Mouse (Mus musculus) CH12.LX (cell line): ENCODE results near the gene Cd3d. TPM values are rescaled to one million over a fixed set of nuclear protein-coding genes. Genes with fewer than 3 reads are reported as not detected.

ENCODE experiments used
- DNase-seq: peaks from one replicate; pipeline ENCODE4 v3.0.0-alpha.2; 2013; ENCODE audit errors: extremely low read depth
- H3K27ac ChIP-seq: 2 replicates; pipeline ENCODE4 v1.5.1; 2012; ENCODE audit warnings: low read depth, mild to moderate bottlenecking, control low read depth, moderate library complexity; ENCODE audit not compliant: insufficient read depth
- H3K27me3 ChIP-seq: replicated peaks from 2 replicates; pipeline ENCODE3; 2012; ENCODE audit warnings: inconsistent platforms
- H3K36me3 ChIP-seq, 2 experiments: replicated peaks in 1 of 2; 2 replicates each; pipeline versions ENCODE3 to v1.6.1; 2012; ENCODE audit warnings: inconsistent platforms in 1 of 2, low read length in 1 of 2, mild to moderate bottlenecking in 1 of 2, mixed read lengths in 1 of 2, moderate library complexity in 1 of 2; ENCODE audit not compliant: control insufficient read depth in 1 of 2, insufficient read depth in 1 of 2
- H3K4me1 ChIP-seq, 2 experiments: 2 replicates each; pipeline ENCODE4 v1.6.1; 2012; ENCODE audit warnings: inconsistent platforms in 1 of 2, moderate library complexity in 1 of 2; ENCODE audit not compliant: insufficient read depth in 2 of 2, control insufficient read depth in 1 of 2
- H3K4me2 ChIP-seq: 2 replicates; pipeline ENCODE4 v1.6.1; 2012; ENCODE audit warnings: low read depth, mild to moderate bottlenecking, control low read depth; ENCODE audit not compliant: poor library complexity, insufficient read depth, severe bottlenecking
- H3K4me3 ChIP-seq, 3 experiments: fragments of 150-350 bp in 1 of 3; sonication (generic) in 1 of 3; replicated peaks in 1 of 3; 2 replicates each; pipeline versions ENCODE3 to v1.5.1; 2011 to 2012; ENCODE audit warnings: low read depth in 2 of 3, low read length in 2 of 3, mild to moderate bottlenecking in 2 of 3, moderate library complexity in 2 of 3, control low read depth in 1 of 3, improper control_type of control experiment in 1 of 3, inconsistent platforms in 1 of 3, mixed read lengths in 1 of 3; ENCODE audit not compliant: poor library complexity in 1 of 3
- H3K79me2 ChIP-seq: replicated peaks from 2 replicates; pipeline ENCODE4 v1.6.1; 2012; ENCODE audit warnings: mild to moderate bottlenecking, moderate library complexity; ENCODE audit not compliant: control insufficient read depth, poor library complexity, insufficient read depth, severe bottlenecking; ENCODE audit errors: extremely low read depth
- H3K9ac ChIP-seq: 2 replicates; pipeline ENCODE4 v1.6.1; 2012; ENCODE audit warnings: low read depth, mild to moderate bottlenecking, control low read depth, moderate library complexity; ENCODE audit not compliant: insufficient read depth
- H3K9me3 ChIP-seq: replicated peaks from 2 replicates; pipeline ENCODE3; 2012; ENCODE audit warnings: low read length, inconsistent platforms, mixed read lengths
- CHD1 ChIP-seq: IDR thresholded peaks from 2 replicates; pipeline ENCODE4 v1.6.1; 2012; ENCODE audit warnings: low read depth, low read length, improper control_type of control experiment, inconsistent platforms
- CHD2 ChIP-seq: IDR thresholded peaks from 2 replicates; pipeline ENCODE4 v1.6.1; 2011; ENCODE audit warnings: low read length, improper control_type of control experiment
- ELF1 ChIP-seq: IDR thresholded peaks from 2 replicates; pipeline ENCODE4 v1.6.1; 2014; ENCODE audit warnings: low read depth, mild to moderate bottlenecking, inconsistent platforms, low read length, improper control_type of control experiment
- GABPA ChIP-seq: IDR thresholded peaks from 2 replicates; pipeline ENCODE4 v1.6.1; 2012; ENCODE audit warnings: low read depth, low read length, improper control_type of control experiment, inconsistent platforms; ENCODE audit not compliant: insufficient replicate concordance
- HCFC1 ChIP-seq: IDR thresholded peaks from 2 replicates; pipeline ENCODE4 v1.6.1; 2012; ENCODE audit warnings: low read depth, mild to moderate bottlenecking, inconsistent platforms, low read length, improper control_type of control experiment
- IRF4 ChIP-seq: IDR thresholded peaks from 2 replicates; pipeline ENCODE4 v1.6.1; 2014; ENCODE audit warnings: low read depth, mild to moderate bottlenecking, inconsistent platforms, low read length, improper control_type of control experiment
- JUN ChIP-seq: IDR thresholded peaks from 2 replicates; pipeline ENCODE4 v1.6.1; 2011; ENCODE audit warnings: low read depth, mild to moderate bottlenecking, low read length, improper control_type of control experiment, moderate library complexity; ENCODE audit not compliant: insufficient read depth
- MAX ChIP-seq: IDR thresholded peaks from 2 replicates; pipeline ENCODE4 v1.6.1; 2011; ENCODE audit warnings: low read length, improper control_type of control experiment
- MAZ ChIP-seq: IDR thresholded peaks from 2 replicates; pipeline ENCODE4 v1.6.1; 2012; ENCODE audit warnings: low read depth, mild to moderate bottlenecking, inconsistent platforms, low read length, improper control_type of control experiment, moderate library complexity
- MEF2A ChIP-seq: IDR thresholded peaks from 2 replicates; pipeline ENCODE4 v1.6.1; 2014; ENCODE audit warnings: low read depth, mild to moderate bottlenecking, inconsistent platforms, low read length, improper control_type of control experiment, borderline replicate concordance
- MYC ChIP-seq: IDR thresholded peaks from 2 replicates; pipeline ENCODE4 v1.6.1; 2011; ENCODE audit warnings: low read depth, mild to moderate bottlenecking, improper control_type of control experiment, low read length
- NRF1 ChIP-seq: IDR thresholded peaks from 2 replicates; pipeline ENCODE4 v1.6.1; 2014; ENCODE audit warnings: low read depth, mild to moderate bottlenecking, inconsistent platforms, low read length, improper control_type of control experiment, moderate library complexity
- POLR2A ChIP-seq: IDR thresholded peaks from 2 replicates; pipeline ENCODE4 v1.6.1; 2011; ENCODE audit warnings: low read depth, mild to moderate bottlenecking, improper control_type of control experiment, low read length
- RCOR1 ChIP-seq: conservative IDR thresholded peaks from 2 replicates; pipeline ENCODE4 v1.6.1; 2012; ENCODE audit warnings: low read depth, mild to moderate bottlenecking, inconsistent platforms, low read length, improper control_type of control experiment
- SMC3 ChIP-seq: IDR thresholded peaks from 2 replicates; pipeline ENCODE4 v1.6.1; 2011; ENCODE audit warnings: low read depth, low read length, improper control_type of control experiment
- ZKSCAN1 ChIP-seq: IDR thresholded peaks from 2 replicates; pipeline ENCODE4 v1.6.1; 2012; ENCODE audit warnings: low read depth, inconsistent platforms, low read length, improper control_type of control experiment, borderline replicate concordance
- ZMIZ1 ChIP-seq: IDR thresholded peaks from 2 replicates; pipeline ENCODE4 v1.6.1; 2012; ENCODE audit warnings: low read depth, mild to moderate bottlenecking, inconsistent platforms, low read length, improper control_type of control experiment
- dilution Hi-C: fragments of 300-500 bp; cut with MboI; formaldehyde crosslinking; loops from 2 replicates; pipeline ENCODE4 v1.14.3; 2020; ENCODE audit warnings: low sequenced_read_pairs; ENCODE audit not compliant: extremely low pct_unique_long_range_greater_than_20kb, extremely low pct_ligation_motif_present
- in situ Hi-C: fragments of 300-500 bp; cut with MboI; formaldehyde crosslinking; loops from 3 replicates; pipeline ENCODE4 v1.14.3; 2019; ENCODE audit warnings: low sequenced_read_pairs, low pct_ligation_motif_present, low pct_unique_long_range_greater_than_20kb, mixed read lengths
- polyA plus RNA-seq: library from polyadenylated mRNA; unstranded; fragments of >175 nt; gene quantifications from 2 replicates; pipeline ENCODE4 v1.2.1, GENCODE M21; 2012; ENCODE audit warnings: low read depth; ENCODE audit not compliant: insufficient read length
- total RNA-seq, 2 experiments: library from RNA; depleted of rRNA; stranded (reverse); fragments of 300-350 nt in 1 of 2; fragments of >200 nt in 1 of 2; gene quantifications; 2 replicates each; pipeline ENCODE4 v1.2.3; 2012 to 2014

Cd3d gene
- total and polyA plus RNA-seq, 3 experiments = 0.27 to 5.5 (median 2.6) TPM

GRCm38 (mm10) chr9:44998138-44998537 is 16.6 kb downstream of the Cd3d start:
- TF ChIP-seq CHD1 = no peak
- TF ChIP-seq RCOR1 = no peak
- no peak for TF ChIP-seq MAX
- TF ChIP-seq ELF1 = no peak
- no peak for TF ChIP-seq IRF4
- TF ChIP-seq JUN = no peak
- TF ChIP-seq CHD2 = no peak
- TF ChIP-seq ZKSCAN1 = no peak
- no peak for TF ChIP-seq MAZ
- TF ChIP-seq NRF1 = no peak
- TF ChIP-seq HCFC1 = no peak
- TF ChIP-seq, all 38 proteins: peak for 0
- DNase-seq = no peak
- Histone ChIP-seq H3K79me2 (no peaks in the 10 kb centered on the region), H3K4me2 (no peak overlapping the region), H3K27ac (no peak overlapping the region), H3K9ac (no peak overlapping the region), H3K4me1 (peaks cover 7 to 16% of the 10 kb centered on the region in 2 experiments; a peak in 3 of 4 replicates), H3K4me3 (no peak overlapping the region), H3K27me3 (no peaks in the 10 kb centered on the region), H3K9me3 (no peaks in the 10 kb centered on the region), H3K36me3 (no peaks in the 10 kb centered on the region)
- dilution Hi-C loops (no loop called here), in situ Hi-C loops (no loop called here)

DNA sequence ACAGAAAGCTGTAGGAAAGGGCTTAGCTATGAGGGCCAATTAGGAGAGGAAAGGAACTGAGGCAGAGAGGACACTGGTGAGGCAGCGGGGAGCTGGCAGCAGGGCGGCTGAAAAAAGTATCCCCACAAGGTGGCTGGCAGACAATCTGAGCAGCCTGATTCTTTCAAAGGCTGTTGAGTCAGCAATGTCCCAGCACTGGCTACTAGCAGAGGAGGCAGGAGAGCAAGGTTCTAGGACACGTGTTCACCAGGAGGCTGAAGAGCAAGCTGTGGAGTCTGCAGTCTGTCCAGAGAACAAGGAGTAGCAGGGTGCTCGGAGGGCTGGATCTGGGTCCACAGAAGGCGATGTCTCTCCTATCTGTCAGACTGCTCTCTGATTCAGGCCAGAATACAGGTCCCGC is 17.6 kb downstream of the Cd3d start:
- no peaks in the 10 kb centered on the region for H3K27me3 ChIP-seq
- no peak overlapping the region for H3K9ac ChIP-seq
- no peaks in the 10 kb centered on the region for H3K9me3 ChIP-seq
- no peak overlapping the region for H3K27ac ChIP-seq
- no peak overlapping the region for H3K4me2 ChIP-seq
- TF ChIP-seq POLR2A = no peak
- TF ChIP-seq SMC3 = peak; percentile 14; the same call in 1 of the 2 replicates
- TF ChIP-seq, all 38 proteins: peak for 1
- H3K4me1 ChIP-seq = peaks cover 7 to 16% of the 10 kb centered on the region in 2 experiments; a peak in 3 of 4 replicates
- H3K4me3 ChIP-seq = no peak overlapping the region
- in situ Hi-C loops = no loop called here
- no peak for DNase-seq
- dilution Hi-C loops = no loop called here
- no peaks in the 10 kb centered on the region for H3K36me3 ChIP-seq
- H3K79me2 ChIP-seq = no peaks in the 10 kb centered on the region

DNA sequence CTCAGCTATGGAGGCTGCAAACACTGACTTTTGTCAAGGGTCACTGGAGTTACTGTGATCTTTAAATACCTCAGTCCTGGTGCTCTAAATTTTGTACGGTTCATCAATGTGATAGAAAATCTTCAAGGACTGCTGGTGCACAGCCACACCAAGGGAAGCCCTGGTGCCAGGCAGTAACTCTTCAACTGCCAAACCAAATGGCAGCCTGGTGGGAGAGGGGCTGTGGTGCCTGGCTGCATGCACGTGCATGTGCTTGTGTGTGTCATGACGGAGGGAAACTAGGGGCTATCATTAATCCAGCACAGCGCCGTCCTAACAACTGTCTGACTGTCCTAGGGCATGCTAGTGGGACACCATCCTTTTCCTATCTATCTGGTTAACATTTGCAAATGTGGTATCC is 18.2 kb downstream of the Cd3d start:
- no peak overlapping the region for H3K27ac ChIP-seq
- H3K79me2 ChIP-seq = no peaks in the 10 kb centered on the region
- H3K4me2 ChIP-seq = no peak overlapping the region
- no peak for DNase-seq
- H3K4me1 ChIP-seq = peaks cover 7 to 14% of the 10 kb centered on the region in 2 experiments; a peak in 3 of 4 replicates
- H3K9ac ChIP-seq = no peak overlapping the region
- dilution Hi-C loops (no loop called here), in situ Hi-C loops (loop anchor here (25.0 kb wide), 1 partner anchor 388 kb away; the partner anchor contains the start of gene Fxyd2)
- no peak for TF ChIP-seq GABPA
- TF ChIP-seq JUN = no peak
- no peak for TF ChIP-seq POLR2A
- no peak for TF ChIP-seq IRF4
- TF ChIP-seq MYC = no peak
- no peak for TF ChIP-seq NRF1
- TF ChIP-seq ZMIZ1 = no peak
- TF ChIP-seq MEF2A = no peak
- TF ChIP-seq HCFC1 = no peak
- no peaks in the 10 kb centered on the region for H3K36me3 ChIP-seq
- H3K4me3 ChIP-seq = no peak overlapping the region
- H3K27me3 ChIP-seq = no peaks in the 10 kb centered on the region
- no peaks in the 10 kb centered on the region for H3K9me3 ChIP-seq
